Mouse (Mus musculus) C2C12 (cell line): ENCODE results near the gene Myt1l.

Experiments used
- CTCF ChIP-seq: IDR thresholded peaks from one replicate; pipeline ENCODE4 v1.5.1; 2011; ENCODE audit not compliant: control insufficient read depth, insufficient read depth, insufficient read length
- FOSL1 ChIP-seq: IDR thresholded peaks from one replicate; pipeline ENCODE4 v1.8.0; 2011; ENCODE audit warnings: mild to moderate bottlenecking, low read length; ENCODE audit not compliant: poor library complexity, insufficient read depth, severe bottlenecking
- MAX ChIP-seq: IDR thresholded peaks from one replicate; pipeline ENCODE4 v1.6.1; 2011; ENCODE audit warnings: mild to moderate bottlenecking, control low read depth
- MYOD1 ChIP-seq: IDR thresholded peaks from one replicate; pipeline ENCODE4 v1.6.1; 2011; ENCODE audit warnings: low read depth; ENCODE audit not compliant: control insufficient read depth, insufficient read length
- MYOG ChIP-seq: IDR thresholded peaks from one replicate; pipeline ENCODE4 v1.6.1; 2011; ENCODE audit not compliant: control insufficient read depth, insufficient read length; ENCODE audit errors: extremely low read depth
- USF1 ChIP-seq: IDR thresholded peaks from one replicate; pipeline ENCODE4 v1.6.1; 2011; ENCODE audit warnings: low read depth, mild to moderate bottlenecking, control low read depth, moderate library complexity

GRCm38 (mm10) chr12:29657061-29657460, 128.9 kb downstream of the Myt1l start:
- no peak for TF ChIP-seq CTCF
- TF ChIP-seq MYOD1: no peak
- TF ChIP-seq FOSL1: no peak
- no peak for TF ChIP-seq MAX
- no peak for TF ChIP-seq USF1
- no peak for TF ChIP-seq MYOG
